Mouse (Mus musculus) hindlimb bud, embryonic 11.5 days (tissue): ENCODE results near the gene Cpa5.

Experiments
- DNase-seq: peaks from one replicate; pipeline ENCODE4 v3.0.0-alpha.2; 2012; ENCODE audit warnings: low read depth, low spot score; ENCODE audit errors: extremely low spot score

Gene Cpa5

GRCm38 (mm10) chr6:30678482-30678881 is 67.7 kb downstream of the Cpa5 start:
- DNase-seq, result no peak

- no peak for DNase-seq
These were observed 68.8 kb downstream of the Cpa5 start for GRCm38 (mm10) chr6:30679567-30679966.

GRCm38 (mm10) chr6:30680442-30680841 is 69.6 kb downstream of the Cpa5 start:
- no peak for DNase-seq
